Mouse (Mus musculus) lung, adult 18-20 months (tissue): ENCODE results near the gene 4930590J08Rik.
"Not testable (repeated sequence)": the region's sequence is repeated elsewhere in the genome, so short reads cannot be mapped to it uniquely, and the experiment has no call there.

Experiments
- DNase-seq, 2 experiments: peaks; one replicate each; pipeline ENCODE4 v3.0.0; 2022; ENCODE audit warnings: mixed read lengths in 2 of 2

Gene 4930590J08Rik

DNA sequence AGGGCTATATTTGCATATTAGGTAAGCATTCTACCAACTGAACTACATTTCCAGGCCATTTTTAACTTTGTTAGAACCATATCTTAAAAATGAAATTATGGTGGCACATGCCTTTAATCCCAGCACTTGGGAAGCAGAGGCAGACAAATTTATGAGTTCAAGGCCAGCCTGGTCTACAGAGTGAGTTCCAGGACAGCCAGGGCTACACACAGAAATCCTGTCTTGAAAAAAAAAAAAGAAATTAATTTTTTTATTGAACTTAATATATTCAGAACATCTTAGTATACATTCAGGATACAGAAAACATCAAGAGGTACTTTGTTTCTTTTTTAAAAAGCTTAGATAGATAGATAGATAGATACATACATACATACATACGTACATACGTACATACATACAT is at the start of gene 4930590J08Rik:
TSS of gene 4930590J08Rik (plus strand) at position 301 of the 400 bp plus-strand sequence.
- not testable (repeated sequence) for DNase-seq

DNA sequence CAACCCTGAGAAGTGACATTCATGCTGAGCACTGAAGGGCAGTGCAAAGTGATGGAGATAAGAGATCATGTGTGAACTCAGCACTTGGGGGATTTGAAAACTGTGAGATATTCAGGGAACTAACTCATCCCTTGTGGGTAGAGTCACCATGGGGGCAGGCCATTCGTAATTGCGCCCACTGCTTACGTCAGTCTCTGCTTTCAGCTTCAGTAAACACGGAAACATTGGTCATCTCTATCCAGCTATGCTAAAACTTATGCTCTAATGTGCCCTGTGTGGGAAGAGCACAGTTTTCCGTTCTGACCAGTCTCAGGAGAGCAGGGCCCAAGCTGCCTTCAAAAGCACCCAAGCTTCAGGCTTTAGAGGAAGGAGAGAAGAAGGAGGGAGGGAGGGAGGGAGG is 44.3 kb upstream of the 4930590J08Rik start:
- DNase-seq, result no peak

DNA sequence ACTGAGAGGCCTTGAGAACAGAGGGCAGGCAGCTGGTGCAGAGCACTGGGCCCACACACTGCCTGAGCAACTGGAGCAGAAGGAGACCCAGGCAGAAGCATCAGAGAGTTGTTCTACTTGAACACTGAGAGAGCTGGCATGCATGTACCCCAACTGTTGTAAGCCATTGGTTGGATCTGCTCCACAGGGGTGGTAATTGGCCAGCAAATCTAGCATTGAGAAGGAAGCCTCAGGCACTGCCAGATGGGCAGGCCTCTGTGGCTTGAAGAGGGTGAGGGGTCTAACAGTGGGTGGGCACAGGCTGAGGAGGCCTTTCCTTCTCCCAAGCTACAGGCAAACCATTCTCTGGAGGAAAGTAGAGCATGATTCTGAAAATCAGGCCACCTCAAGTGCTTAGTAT is 39.8 kb upstream of the 4930590J08Rik start:
- no peak for DNase-seq

DNA sequence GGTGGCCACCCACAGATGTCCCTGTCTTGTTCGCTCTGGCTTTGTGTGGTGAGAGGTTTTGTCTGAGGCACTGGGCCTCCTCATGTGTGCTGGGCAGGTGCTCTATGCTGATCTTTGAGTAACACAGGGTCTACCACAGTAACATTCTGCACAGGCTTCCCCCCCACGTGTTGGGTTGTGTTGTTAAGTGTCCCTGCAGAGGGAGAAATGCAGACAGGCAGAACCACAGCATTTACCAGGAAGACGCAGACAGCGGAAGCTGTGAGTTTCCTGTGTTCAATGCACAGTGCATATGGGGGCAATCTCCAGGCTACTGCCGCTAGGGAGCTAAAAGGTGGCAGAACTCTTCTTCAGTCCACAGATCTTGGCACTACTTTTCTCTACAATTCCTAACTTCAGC is 38.0 kb upstream of the 4930590J08Rik start:
- DNase-seq, result no peak

DNA sequence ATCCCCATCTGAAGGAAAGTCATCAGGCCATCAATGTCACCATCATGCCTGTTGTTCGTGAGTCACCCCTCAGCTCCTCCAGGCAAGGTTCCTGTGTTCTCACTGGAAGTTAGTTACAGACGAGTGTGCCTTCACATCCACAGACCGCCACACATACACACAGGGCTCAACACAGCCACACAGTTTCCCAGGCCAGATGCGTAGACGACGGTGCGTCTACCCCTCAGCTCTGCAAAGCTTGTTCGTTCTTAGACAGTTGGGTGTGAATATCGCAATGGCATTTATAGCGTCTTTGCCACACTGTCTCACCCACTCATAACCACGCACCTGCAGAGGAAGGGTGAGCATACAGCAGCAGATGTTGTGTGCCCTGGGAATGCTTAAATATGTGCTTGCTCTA is 37.0 kb upstream of the 4930590J08Rik start:
- DNase-seq, result no peak

DNA sequence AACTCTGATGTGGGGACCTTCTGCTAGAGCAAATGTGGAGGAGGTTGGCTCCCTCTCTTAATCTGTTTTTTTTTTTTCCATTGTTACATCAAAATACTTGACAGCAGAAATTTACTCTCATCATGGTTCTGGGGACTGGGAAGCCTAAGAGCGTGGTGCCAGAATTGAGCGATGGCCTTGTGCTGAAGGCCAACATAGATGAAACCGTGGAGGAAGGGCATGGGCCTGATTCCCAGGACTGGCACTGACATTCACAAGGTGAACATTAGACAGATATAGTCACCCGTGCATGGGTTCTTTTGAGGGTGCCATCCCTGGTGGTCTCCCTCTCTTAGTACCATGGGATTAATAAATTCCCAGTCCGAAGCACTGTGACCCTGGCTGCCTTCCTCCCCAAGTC is 34.5 kb upstream of the 4930590J08Rik start:
- DNase-seq, result no peak

DNA sequence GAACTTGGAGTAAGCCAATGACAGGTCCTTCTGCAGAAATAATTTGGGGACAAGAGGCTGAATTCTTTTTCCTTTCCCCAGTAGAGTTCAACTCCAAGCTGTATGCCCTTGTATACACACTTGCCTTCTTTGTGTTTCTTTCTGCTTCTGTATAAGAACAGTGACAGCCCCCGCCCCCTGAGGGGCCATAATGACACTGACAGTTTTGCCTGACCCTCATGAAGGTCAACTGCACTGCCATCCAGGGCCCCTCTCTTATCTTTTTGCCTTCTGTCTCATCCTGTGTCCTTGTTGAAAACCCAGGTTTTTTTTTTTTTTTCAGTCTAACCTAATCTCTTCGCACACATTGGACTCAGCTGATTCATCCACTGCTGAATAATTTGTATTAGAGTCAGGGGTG is 29.8 kb upstream of the 4930590J08Rik start:
- no peak for DNase-seq

DNA sequence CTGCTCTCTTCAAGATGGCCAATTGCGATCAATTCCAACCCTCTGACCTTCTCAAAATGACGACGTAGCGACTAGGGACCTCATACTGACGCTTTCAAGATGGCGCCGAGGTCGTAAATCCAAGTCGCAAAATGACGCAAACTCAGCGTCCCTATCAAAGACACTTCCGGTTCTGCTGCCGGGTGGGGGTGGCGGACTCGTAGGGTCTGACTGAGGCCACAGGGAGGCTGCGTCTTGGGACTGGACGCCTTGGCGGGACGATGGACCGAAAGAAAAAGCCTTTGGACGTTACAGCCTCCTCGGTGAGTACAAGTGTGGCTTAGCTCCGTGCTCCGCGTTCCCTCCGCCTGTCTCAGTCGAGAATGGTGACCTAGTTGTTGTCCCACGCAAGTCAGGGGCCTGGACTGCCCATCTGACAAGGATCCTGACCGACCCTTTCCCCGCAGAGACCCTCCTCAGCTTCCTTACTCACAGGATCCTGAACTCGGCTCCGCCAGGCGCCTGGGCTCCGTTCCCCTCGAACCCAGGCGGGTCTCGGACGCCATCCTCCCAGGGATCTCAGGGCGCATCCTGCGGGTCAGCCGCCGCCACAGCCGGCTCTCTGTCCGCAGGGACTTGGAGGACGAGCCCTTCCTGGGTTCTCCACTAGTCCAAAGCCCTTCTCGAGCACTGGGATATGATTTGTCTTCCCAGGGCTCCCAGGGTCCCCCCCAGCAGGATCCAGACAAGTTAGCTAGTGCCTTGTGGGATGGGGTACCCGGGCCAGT is 24.5 kb upstream of the 4930590J08Rik start, which contains the start of gene Ccdc174:
TSS of gene Ccdc174 (plus strand) at position 169 of the 767 bp plus-strand sequence.
- DNase-seq, result peak; percentile 93 to 95

DNA sequence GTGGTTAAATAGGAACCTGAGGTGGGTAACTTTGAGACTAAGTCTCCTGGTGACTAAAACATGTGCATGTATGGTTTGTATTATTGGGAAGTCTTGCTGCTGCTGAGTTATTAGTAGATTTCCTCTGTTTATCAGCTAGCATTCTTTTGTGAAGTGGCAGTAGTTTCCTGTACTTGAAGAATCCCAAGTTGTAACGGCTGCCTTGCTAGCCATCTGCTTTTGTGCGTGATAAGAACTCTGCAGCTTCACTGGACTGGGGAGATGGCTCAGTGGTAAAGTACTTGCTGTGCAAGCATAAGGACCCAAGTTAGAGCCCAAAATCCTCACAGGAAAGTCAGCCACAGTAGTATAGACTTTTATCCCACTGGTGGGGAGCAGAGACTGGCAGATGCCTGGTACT is 18.8 kb upstream of the 4930590J08Rik start:
- DNase-seq, result peak in 1 of 2 experiments; percentile 2

DNA sequence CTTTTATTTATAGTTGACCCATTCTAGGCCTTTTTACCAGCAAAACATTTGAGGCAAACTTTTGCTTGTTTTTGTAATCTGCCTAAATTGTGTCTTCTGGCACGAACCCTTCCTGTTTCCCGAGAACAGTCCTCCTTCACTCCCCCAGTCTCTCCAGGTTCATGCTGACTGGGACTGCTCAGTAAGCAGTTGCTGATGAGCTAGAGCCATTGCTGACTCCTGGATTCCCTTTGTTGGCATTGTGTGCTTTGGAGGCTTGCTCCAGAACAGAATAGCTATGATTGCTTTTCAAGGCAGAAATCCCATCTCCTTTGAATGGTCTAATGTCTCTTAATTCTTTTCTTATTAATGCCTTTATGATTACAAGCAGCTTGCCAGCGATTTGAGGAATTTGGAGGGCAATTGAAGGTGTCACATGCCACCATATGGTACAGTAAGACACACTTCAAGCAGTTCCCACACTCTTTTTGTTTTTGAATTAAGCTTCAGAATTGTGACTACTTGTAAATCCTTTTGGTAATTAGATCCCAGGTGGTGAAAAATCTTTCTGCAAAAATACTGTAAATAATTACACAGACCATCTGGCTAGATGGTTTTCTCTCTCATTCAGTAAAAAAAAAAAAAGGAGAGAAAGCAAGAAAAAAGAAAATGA is 13.2 kb upstream of the 4930590J08Rik start:
- DNase-seq, result no peak

DNA sequence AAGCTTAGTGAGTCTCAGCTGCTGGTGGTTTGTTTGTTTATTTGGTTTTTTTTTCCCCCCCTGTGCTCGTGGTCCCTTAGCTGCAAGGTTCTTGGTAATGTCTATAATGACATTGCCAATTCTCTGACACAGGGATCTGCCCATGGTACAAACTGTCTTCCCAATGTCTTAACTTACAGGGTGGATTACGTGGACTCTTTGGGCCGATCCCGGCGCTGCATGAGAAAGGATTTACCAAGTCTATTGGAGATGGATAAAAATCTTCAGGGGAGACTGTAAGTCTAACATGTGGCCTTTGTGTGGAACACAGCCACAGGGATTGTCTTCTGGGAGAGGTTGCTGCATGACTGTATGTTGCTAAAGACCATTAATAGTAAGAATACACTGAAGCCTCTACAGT is 12.0 kb upstream of the 4930590J08Rik start:
- DNase-seq, result no peak

DNA sequence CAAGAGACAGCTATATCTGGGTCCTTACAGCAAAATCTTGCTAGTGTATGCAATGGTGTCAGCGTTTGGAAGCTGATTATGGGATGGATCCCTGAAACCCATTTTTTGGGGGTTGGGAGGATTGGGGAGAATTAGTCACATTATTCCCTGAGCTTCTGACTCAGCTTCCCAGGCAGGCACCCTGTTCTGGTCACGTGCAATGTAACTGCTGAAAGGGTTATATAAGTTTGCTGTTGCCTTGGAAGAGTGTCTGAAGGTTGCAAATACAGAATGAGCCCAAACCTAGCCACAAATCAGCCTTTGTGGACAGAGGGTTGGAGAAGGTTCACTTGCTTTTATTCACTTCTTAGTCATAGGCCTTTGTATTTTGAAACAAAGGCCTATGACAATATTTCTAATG is 10.8 kb upstream of the 4930590J08Rik start:
- DNase-seq, result no peak

DNA sequence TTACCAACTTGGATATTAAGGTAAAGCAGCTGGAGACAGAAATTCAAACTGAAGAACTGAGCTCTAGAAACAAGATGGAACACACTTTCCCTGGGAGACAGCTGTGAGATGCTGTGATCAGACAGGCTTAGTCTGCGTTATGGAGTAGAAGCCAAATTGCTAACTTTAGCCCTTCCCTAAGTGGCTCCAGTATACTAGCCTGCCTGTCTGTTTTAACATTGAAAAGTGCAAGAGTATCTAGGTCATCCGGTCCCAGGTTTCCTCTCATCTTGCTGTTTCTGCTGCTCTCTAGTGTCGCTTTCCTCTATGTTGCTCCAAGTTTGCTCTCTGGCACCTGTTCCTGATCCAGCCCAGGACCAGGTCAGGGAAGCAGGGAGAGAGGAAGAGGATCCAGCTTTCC is 5.8 kb upstream of the 4930590J08Rik start:
- no peak for DNase-seq

DNA sequence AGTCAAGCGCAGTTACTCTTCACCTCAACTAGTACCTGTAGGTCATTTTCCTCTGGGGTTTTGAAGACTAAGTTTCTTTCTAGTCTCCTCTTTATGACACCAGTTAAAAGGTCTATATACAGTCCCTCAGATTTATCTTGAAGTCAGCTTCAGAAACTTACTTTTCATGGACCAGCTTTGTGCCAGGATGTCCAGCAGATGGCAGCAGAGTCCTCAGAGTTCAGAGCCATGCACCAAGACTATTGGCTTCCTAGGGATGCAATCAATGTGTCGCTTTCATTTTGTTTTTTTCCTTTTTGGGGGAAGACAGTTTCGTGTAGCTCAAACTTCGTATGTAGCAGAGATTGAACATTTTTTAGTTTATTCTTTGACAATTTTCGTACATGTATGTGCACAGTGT is 1.1 kb upstream of the 4930590J08Rik start:
- DNase-seq, result peak; percentile 63 to 74

DNA sequence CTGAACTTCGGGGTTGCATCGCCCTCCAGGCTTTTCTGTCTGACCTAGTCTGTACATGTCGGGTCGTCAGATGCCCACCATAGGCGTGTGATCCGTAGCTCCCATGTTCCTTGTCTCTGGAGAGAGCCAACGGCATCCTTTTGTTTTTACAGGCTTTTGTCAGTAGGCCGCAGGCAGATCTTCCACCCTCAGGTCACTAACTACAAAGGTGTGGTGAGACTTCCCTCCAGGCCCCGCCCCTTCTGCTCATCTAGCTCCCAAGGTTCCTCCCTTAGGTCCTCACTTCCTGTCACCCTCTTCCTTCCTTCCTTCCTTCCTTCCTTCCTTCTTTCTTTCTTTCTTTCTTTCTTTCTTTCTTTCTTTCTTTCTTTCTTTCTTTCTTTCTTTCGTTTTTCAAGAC is 11.4 kb downstream of the 4930590J08Rik start:
- DNase-seq, result no peak

DNA sequence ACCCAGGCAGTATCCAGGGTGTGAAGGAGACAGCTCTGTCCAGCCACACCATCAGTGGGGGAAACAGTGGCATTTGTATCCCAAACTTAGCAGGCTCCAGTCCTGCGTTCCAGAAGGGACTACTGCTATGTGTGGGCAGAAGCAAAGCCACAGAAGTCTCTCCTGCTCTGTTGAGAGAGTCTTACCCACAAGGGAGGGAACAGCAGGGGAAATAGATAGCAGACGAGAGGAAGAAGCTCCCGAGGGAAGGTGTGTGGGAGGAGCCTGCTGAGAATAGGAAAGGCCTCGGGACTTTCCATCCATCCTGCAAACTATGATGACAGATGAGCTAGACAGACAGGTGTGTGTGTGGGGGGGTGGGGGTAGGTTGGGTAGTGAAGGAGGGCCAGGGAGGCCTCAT is 14.7 kb downstream of the 4930590J08Rik start:
- DNase-seq, result no peak

DNA sequence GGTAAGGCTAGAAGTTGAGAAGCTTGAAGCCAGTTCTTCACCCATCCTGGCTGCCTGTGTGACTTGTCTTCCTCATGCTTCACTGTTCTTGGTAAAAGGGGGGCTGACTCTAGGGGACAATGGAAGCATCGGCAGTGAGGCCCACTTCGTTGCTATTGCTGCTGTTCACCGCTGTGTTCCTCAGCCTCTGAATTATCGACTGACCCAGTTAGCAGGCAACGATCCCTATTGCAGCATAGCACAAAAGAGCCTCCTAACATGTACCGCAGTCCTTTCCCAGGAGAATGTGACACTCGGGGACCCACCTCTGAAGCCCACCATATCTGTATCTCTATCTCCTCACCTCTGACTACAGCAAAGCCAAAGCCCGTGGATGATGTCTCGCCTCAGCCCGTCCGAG is 15.1 kb downstream of the 4930590J08Rik start:
- DNase-seq, result no peak

DNA sequence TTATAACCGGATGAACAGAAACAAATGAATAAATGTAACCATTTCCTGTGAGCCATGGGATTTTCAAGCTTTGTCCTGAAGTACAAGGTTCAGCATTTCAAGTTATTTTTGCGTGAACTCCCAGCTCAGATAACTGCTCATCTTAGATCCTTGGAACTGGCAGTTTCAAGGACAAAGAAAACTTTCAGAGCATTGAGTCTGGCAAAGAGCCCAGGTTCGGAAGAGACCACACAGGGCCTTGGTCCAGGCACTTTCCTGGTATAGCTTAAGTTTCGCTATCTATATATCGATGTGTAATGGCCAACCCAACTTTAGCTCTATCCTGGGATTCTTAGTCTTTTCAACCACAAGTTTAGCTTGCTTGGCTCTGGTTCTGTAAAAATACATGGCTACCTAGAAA is 28.6 kb downstream of the 4930590J08Rik start:
- no peak for DNase-seq

DNA sequence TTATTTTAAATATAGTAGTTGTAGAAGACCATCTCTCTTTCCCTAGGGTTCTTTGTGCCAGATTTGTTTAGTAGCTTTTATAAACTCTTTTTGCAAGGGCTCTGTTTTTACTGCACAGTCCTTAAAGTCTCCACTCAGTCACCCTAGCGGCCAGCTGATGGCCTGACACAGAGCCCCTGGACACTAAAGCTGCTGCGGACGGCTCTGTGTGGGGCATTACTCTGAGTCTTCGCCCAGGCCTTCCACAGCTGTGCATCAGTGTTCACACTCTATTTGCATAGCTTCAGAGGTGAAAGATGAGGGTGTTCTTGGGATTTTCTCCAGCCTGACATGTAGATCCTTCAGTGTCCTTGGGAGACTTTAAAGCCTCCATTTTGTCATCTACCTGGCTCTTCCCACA is 35.9 kb downstream of the 4930590J08Rik start:
- DNase-seq, result no peak

DNA sequence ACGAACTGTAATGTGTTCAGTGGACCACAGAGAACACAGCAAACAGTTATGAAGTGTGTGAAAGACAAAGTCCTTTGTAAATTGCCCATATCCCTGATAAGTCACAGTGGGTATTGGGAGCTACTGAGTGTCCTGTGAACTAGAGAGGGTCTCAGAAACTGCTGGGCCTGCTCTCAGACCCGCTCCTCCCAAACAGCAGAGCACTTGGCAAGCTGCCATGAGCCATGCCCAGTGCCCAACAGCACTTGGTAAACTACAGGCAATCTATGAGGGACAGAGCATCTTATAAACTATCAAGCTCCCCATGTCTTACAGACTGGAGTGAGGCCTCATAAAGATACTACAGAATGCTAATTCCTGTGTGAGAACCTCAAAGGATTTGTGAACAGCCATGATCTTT is 45.8 kb downstream of the 4930590J08Rik start:
- no peak for DNase-seq

DNA sequence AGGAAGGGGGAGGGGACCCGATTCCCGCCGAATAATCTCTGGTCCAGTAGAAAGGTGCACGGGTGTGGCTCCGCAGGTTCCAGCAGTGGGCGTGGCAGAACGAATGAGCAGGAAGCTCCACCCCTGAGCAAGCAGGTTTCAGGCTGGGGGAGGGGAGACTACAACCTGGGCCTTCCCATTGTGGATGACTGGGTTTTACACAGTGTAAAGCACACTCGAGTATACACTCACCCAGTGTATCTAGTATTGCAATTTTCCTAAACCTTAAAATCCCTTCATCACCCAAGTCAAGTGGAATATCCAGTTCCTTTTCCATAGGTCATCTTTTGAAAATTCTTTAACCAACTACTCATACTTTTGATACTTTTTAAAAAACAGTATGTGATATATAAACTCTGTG is 55.4 kb downstream of the 4930590J08Rik start:
- not testable (repeated sequence) for DNase-seq

DNA sequence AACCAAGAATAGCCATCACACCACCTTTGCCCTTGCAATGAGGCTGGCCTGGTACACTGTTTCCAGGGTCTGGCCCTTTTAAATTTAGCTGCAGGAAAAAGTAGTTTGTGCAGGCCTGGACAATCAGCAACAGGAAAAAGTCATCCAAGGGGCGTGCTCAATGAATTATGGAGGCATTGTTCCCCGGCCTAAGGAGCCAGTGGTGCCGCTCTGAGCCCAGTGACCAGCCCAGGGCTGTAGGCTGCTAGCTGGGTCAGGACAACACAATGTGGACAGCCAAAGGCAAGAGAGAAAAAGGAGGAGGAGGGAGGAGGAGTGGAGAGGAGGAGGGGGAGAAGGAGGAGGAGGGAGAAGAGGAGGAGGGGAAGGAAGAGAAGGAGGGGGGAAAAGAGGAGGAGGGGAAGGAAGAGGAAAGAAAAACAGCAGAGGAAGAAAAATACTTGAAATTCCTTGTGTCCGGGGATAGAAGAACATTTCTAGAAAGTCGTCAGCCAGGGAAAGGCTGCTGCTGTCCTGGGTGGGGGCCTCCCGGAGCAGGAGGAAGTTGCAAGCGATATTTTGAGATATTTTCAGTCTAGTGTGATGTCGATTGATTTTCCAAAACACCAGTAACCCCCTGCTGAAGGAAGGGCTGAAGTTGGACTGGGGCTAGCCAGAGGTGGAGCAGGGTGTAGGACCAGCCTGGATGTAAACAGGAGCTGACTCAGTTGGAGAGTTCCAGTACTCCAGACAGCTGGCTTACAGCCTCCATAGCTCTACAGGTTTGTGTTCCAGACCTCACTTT is 57.6 kb downstream of the 4930590J08Rik start:
- DNase-seq, result peak; percentile 62 to 73

DNA sequence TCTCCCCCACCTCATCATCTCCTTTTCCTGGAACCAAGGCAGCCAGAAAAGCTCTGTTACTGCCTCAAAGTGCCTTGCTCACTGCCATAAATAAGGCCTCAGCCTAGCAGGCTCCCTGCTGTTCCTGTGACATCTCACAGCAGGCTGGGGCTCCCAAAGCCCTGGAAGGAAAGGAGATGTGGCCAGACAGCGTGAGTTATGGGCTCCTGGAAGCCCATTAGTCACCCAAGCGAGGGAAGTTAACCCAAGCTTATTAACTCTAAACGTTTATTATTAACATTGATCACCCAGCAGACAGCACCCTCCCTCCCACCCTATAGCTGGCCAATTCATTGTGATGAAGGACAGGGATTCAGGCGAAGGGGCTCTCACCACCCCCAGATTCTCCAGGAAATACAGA is 60.8 kb downstream of the 4930590J08Rik start:
- no peak for DNase-seq

DNA sequence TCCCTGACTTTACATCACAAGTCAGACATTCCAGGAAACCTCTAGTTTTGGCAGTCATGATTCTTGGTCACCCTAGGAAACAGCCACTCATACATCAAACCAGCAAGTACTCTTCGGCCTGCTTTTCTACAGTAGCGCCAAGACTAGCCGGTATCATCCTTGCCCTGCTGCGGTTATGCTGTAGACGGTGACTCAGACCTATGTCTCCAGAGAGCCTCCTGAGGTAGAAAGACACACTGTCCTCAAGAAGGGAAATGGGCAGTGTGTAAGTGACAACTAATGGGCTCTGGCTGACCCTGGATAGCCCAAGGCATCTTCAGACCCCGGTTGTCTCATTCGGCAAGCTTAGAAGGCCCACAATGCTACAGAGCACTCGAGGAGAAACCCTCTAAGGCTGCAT is 62.5 kb downstream of the 4930590J08Rik start:
- DNase-seq, result no peak
